Mouse (Mus musculus) spleen, adult 2 months (tissue): ENCODE data around the gene Npdc1. TPM values are rescaled to one million over a fixed set of nuclear protein-coding genes. Genes with fewer than 3 reads are reported as not detected.

Experiments used
- DNase-seq, 2 experiments: peaks; one replicate each; pipeline versions ENCODE4 v3.0.0 to v3.0.0-alpha.2; 2012 to 2021; ENCODE audit warnings: low spot score in 2 of 2, low read depth in 1 of 2
- H3K27ac ChIP-seq: fragments of 200-500 bp; 2 replicates; pipeline ENCODE4 v1.5.1; 2012; ENCODE audit warnings: low read length, inconsistent platforms; ENCODE audit not compliant: insufficient read depth
- H3K27me3 ChIP-seq: fragments of 200-500 bp; 2 replicates; pipeline ENCODE4 v1.6.1; 2012; ENCODE audit warnings: mild to moderate bottlenecking, moderate library complexity, low read length, inconsistent platforms; ENCODE audit not compliant: control insufficient read depth, insufficient read depth
- H3K36me3 ChIP-seq: fragments of 200-500 bp; 2 replicates; pipeline ENCODE4 v1.6.1; 2012; ENCODE audit warnings: mild to moderate bottlenecking, low read length, inconsistent platforms; ENCODE audit not compliant: control insufficient read depth, insufficient read depth
- H3K4me1 ChIP-seq: fragments of 200-500 bp; 2 replicates; pipeline ENCODE4 v1.6.1; 2011; ENCODE audit warnings: inconsistent platforms; ENCODE audit not compliant: control insufficient read depth, insufficient read depth, insufficient read length
- H3K4me3 ChIP-seq: fragments of 200-500 bp; 2 replicates; pipeline ENCODE4 v1.5.1; 2011; ENCODE audit warnings: mild to moderate bottlenecking, inconsistent platforms; ENCODE audit not compliant: insufficient read depth, insufficient read length; ENCODE audit errors: extremely low read depth
- CTCF ChIP-seq: fragments of 200-500 bp; IDR thresholded peaks from 2 replicates; pipeline ENCODE4 v1.5.1; 2011; ENCODE audit warnings: mild to moderate bottlenecking, inconsistent platforms; ENCODE audit not compliant: insufficient read depth, insufficient read length, insufficient replicate concordance; ENCODE audit errors: extremely low read depth
- POLR2A ChIP-seq: fragments of 200-500 bp; IDR thresholded peaks from 2 replicates; pipeline ENCODE4 v1.6.1; 2011; ENCODE audit warnings: low read depth, low read length, inconsistent platforms
- WGBS: fragments of 180-500 bp; shearing (Covaris S2); methylation state at CpG from one replicate; pipeline ENCODE4 v1.1.7; 2018; 5-methylcytosine and 5-hydroxymethylcytosine counted together
- polyA plus RNA-seq: library from polyadenylated mRNA; depleted of rRNA; stranded (reverse); fragments of >200 nt; gene quantifications from 2 replicates; pipeline ENCODE4 v1.2.3, GENCODE M21; 2012

The Npdc1 gene
- polyA plus RNA-seq, 1 experiment, result 31.0 TPM

- H3K4me1 ChIP-seq, result 0 out of 2 replicates have a peak, but pooled peaks cover 4% of the 10 kb centered on the region
- H3K27me3 ChIP-seq, result peaks cover 12% of the 10 kb centered on the region; the same call in 1 of the 2 replicates
- no peaks in the 10 kb centered on the region for H3K36me3 ChIP-seq
- TF ChIP-seq POLR2A (no peak), CTCF (no peak)
- DNase-seq, result no peak
- no peak overlapping the region for H3K27ac ChIP-seq
- no peak overlapping the region for H3K4me3 ChIP-seq
- WGBS, result 60% methylated on average over 3 of the region's 3 CpGs
Observed at GRCm38 (mm10) chr2:25394281-25395221, 4.6 kb upstream of the Npdc1 start.

GRCm38 (mm10) chr2:25395721-25396596, 3.2 kb upstream of the Npdc1 start, which contains the start of gene Entpd2:
Gene Entpd2, plus strand, starts transcription at chr2:25395874.
- no peak for DNase-seq
- TF ChIP-seq POLR2A, result no peak
- TF ChIP-seq CTCF, result no peak
- no peak within 1 kb of the TSS for H3K27ac ChIP-seq
- H3K36me3 ChIP-seq, result no peaks in the 10 kb centered on the region
- peaks cover 16% of the 10 kb centered on the region for H3K27me3 ChIP-seq
- H3K4me3 ChIP-seq, result peak within 1 kb of the TSS; percentile 32; the same call in 1 of the 2 replicates
- WGBS, result 4% methylated on average over 57 of the region's 57 CpGs
- H3K4me1 ChIP-seq, result 0 out of 2 replicates have a peak, but pooled peaks cover 4% of the 10 kb centered on the region

- Histone ChIP-seq H3K4me1 (0 out of 2 replicates have a peak, but pooled peaks cover 4% of the 10 kb centered on the region), H3K4me3 (no peak overlapping the region), H3K27me3 (peaks cover 16% of the 10 kb centered on the region), H3K27ac (no peak overlapping the region), H3K36me3 (no peaks in the 10 kb centered on the region)
- DNase-seq, result no peak
- WGBS, result 49% methylated on average over 3 of the region's 3 CpGs
- TF ChIP-seq POLR2A, result no peak
- TF ChIP-seq CTCF, result no peak
Observed at GRCm38 (mm10) chr2:25396597-25396983, 2.6 kb upstream of the Npdc1 start.

GRCm38 (mm10) chr2:25397010-25397409, 2.1 kb upstream of the Npdc1 start:
- TF ChIP-seq CTCF, result no peak
- no peaks in the 10 kb centered on the region for H3K36me3 ChIP-seq
- H3K4me3 ChIP-seq, result no peak overlapping the region
- WGBS, result 62% methylated on average over 1 of the region's 1 CpGs
- no peak overlapping the region for H3K27ac ChIP-seq
- DNase-seq, result no peak
- H3K4me1 ChIP-seq, result 0 out of 2 replicates have a peak, but pooled peaks cover 4% of the 10 kb centered on the region
- H3K27me3 ChIP-seq, result peaks cover 16% of the 10 kb centered on the region

- Histone ChIP-seq H3K27ac (no peak overlapping the region), H3K4me1 (peaks cover 7% of the 10 kb centered on the region; the same call in 1 of the 2 replicates), H3K36me3 (no peaks in the 10 kb centered on the region), H3K4me3 (no peak overlapping the region), H3K27me3 (peaks cover 19% of the 10 kb centered on the region)
- WGBS, result 91% methylated on average over 7 of the region's 7 CpGs
- TF ChIP-seq POLR2A, result no peak
- no peak for TF ChIP-seq CTCF
- no peak for DNase-seq
Observed at GRCm38 (mm10) chr2:25398065-25398464, 1.1 kb upstream of the Npdc1 start.

- no peak overlapping the region for H3K4me3 ChIP-seq
- peaks cover 10% of the 10 kb centered on the region; the same call in 1 of the 2 replicates for H3K4me1 ChIP-seq
- WGBS, result 21% methylated on average over 16 of the region's 16 CpGs
- H3K36me3 ChIP-seq, result no peaks in the 10 kb centered on the region
- H3K27ac ChIP-seq, result no peak overlapping the region
- DNase-seq, result no peak
- peaks cover 18% of the 10 kb centered on the region for H3K27me3 ChIP-seq
- TF ChIP-seq CTCF (no peak), POLR2A (no peak)
Observed at GRCm38 (mm10) chr2:25400291-25400690, 1.1 kb downstream of the Npdc1 start.
